Mouse (Mus musculus) splenic B cell, adult 2 months (primary cell): ENCODE data around the gene Grk5.

Source experiments
- DNase-seq: peaks from one replicate; pipeline ENCODE4 v3.0.0-alpha.2; 2011; ENCODE audit warnings: low read depth, low spot score
- H3K27me3 ChIP-seq: 2 replicates; pipeline ENCODE4 v1.6.1; 2012; ENCODE audit warnings: mild to moderate bottlenecking, low read length, moderate library complexity, mixed read lengths; ENCODE audit not compliant: control insufficient read depth, poor library complexity, insufficient read depth, severe bottlenecking
- H3K36me3 ChIP-seq: 2 replicates; pipeline ENCODE4 v1.6.1; 2012; ENCODE audit warnings: mild to moderate bottlenecking, low read length, moderate library complexity, mixed read lengths; ENCODE audit not compliant: control insufficient read depth, poor library complexity, insufficient read depth, severe bottlenecking

Gene Grk5

GRCm38 (mm10) chr19:61089001-61089400 lies 199.5 kb downstream of the Grk5 start:
- DNase-seq, result no peak
- Histone ChIP-seq H3K27me3 (no peaks in the 10 kb centered on the region), H3K36me3 (no peaks in the 10 kb centered on the region)

- Histone ChIP-seq H3K27me3 (no peaks in the 10 kb centered on the region), H3K36me3 (no peaks in the 10 kb centered on the region)
- no peak for DNase-seq
Observed at GRCm38 (mm10) chr19:61090541-61090940, 201.0 kb downstream of the Grk5 start.

- no peak for DNase-seq
- no peaks in the 10 kb centered on the region for H3K27me3 ChIP-seq
- no peaks in the 10 kb centered on the region for H3K36me3 ChIP-seq
Observed at GRCm38 (mm10) chr19:61096776-61097175, 207.2 kb downstream of the Grk5 start.

GRCm38 (mm10) chr19:61097764-61098163 lies 208.2 kb downstream of the Grk5 start:
- DNase-seq, result peak; percentile 63

GRCm38 (mm10) chr19:61110184-61110583 lies 220.6 kb downstream of the Grk5 start:
- no peaks in the 10 kb centered on the region for H3K36me3 ChIP-seq
- no peaks in the 10 kb centered on the region for H3K27me3 ChIP-seq

More at GRCm38 (mm10) chr19:61097764-61098163, 208.2 kb downstream of the Grk5 start:
- no peaks in the 10 kb centered on the region for H3K27me3 ChIP-seq
- H3K36me3 ChIP-seq, result no peaks in the 10 kb centered on the region

GRCm38 (mm10) chr19:61131096-61131495 lies 241.5 kb downstream of the Grk5 start:
- DNase-seq, result no peak
- H3K36me3 ChIP-seq, result peaks cover 3% of the 10 kb centered on the region; the same call in 1 of the 2 replicates
- no peaks in the 10 kb centered on the region for H3K27me3 ChIP-seq

More at GRCm38 (mm10) chr19:61110184-61110583, 220.6 kb downstream of the Grk5 start:
- DNase-seq, result peak; percentile 33

- DNase-seq, result no peak
- Histone ChIP-seq H3K27me3 (no peaks in the 10 kb centered on the region; the same call in 1 of the 2 replicates), H3K36me3 (no peaks in the 10 kb centered on the region)
Observed at GRCm38 (mm10) chr19:61138655-61139054, 249.1 kb downstream of the Grk5 start.

GRCm38 (mm10) chr19:61140342-61141206 lies 251.0 kb downstream of the Grk5 start, which contains the start of gene Zfp950:
Gene Zfp950 (minus strand): TSS chr19:61140840.
- no peaks in the 10 kb centered on the region; the same call in 1 of the 2 replicates for H3K27me3 ChIP-seq
- DNase-seq, result peak; percentile 92
- H3K36me3 ChIP-seq, result no peaks in the 10 kb centered on the region

- no peaks in the 10 kb centered on the region for H3K36me3 ChIP-seq
- DNase-seq, result no peak
- H3K27me3 ChIP-seq, result no peaks in the 10 kb centered on the region; the same call in 1 of the 2 replicates
Observed at GRCm38 (mm10) chr19:61141299-61141698, 251.8 kb downstream of the Grk5 start.
